Mouse (Mus musculus) heart, adult 8-10 months (tissue): ENCODE results near the gene Dntt. TPM values are rescaled to one million over a fixed set of nuclear protein-coding genes. Genes with fewer than 3 reads are reported as not detected.

Experiments used
- total RNA-seq, 4 experiments: library from RNA; stranded (reverse); gene quantifications; 2 replicates each; pipeline ENCODE4 v1.2.4; 2022

Gene Dntt
- total RNA-seq, 4 experiments from 2014 or later: not detected

Other genes starting within 250 kb of the Dntt start
- gene Ccnj, start 198.0 kb upstream of the Dntt start, total RNA-seq: 1 to 10 TPM; 3.9 to 4.6 (median 4.0) TPM
- 1 to 10 TPM; 6.7 to 7.6 (median 7.3) TPM for gene Zfp518a, start 134.6 kb upstream of the Dntt start, total RNA-seq
- 1 to 10 TPM in 3 of 4 experiments, under 1 TPM in 1; 0.98 to 2.0 (median 1.7) TPM for gene Blnk, start 34.7 kb upstream of the Dntt start, total RNA-seq
- not detected for gene Opalin, start 47.8 kb downstream of the Dntt start, total RNA-seq
- gene Tll2, start 177.6 kb downstream of the Dntt start, total RNA-seq: 1 to 10 TPM in 1 of 4 experiments, under 1 TPM in 3; 0.12 to 1.0 (median 0.46) TPM
- gene Tm9sf3, start 234.7 kb downstream of the Dntt start, total RNA-seq: 10 to 100 TPM; 65.2 to 73.0 (median 67.7) TPM